Mouse (Mus musculus) G1E (cell line): ENCODE results near the gene Scn8a. TPM values are rescaled to one million over a fixed set of nuclear protein-coding genes. Genes with fewer than 3 reads are reported as not detected.

Source experiments
- ATAC-seq: 2 replicates; pipeline ENCODE4 v1.8.0; 2016; ENCODE audit warnings: mild to moderate bottlenecking; ENCODE audit not compliant: insufficient number of reproducible peaks, poor library complexity, low FRiP score, severe bottlenecking; ENCODE audit errors: extremely low read depth
- DNase-seq: peaks from one replicate; pipeline ENCODE4 v3.0.0; 2012; ENCODE audit warnings: low spot score
- H3K27me3 ChIP-seq: 2 replicates; pipeline ENCODE4 v1.6.1; 2012; ENCODE audit warnings: mild to moderate bottlenecking, low read length, inconsistent platforms; ENCODE audit not compliant: insufficient read depth
- H3K36me3 ChIP-seq: replicated peaks from 2 replicates; pipeline ENCODE3; 2012; ENCODE audit warnings: mild to moderate bottlenecking, inconsistent platforms
- H3K4me1 ChIP-seq: 2 replicates; pipeline ENCODE4 v1.6.1; 2012; ENCODE audit warnings: low read depth, low read length, inconsistent platforms, mixed read lengths; ENCODE audit not compliant: insufficient read depth
- H3K4me3 ChIP-seq: 2 replicates; pipeline ENCODE4 v1.5.1; 2012; ENCODE audit warnings: low read depth, mild to moderate bottlenecking, inconsistent platforms, low read length, moderate library complexity, mixed read lengths
- H3K9me3 ChIP-seq: replicated peaks from 2 replicates; pipeline ENCODE4 v1.6.1; 2012; ENCODE audit warnings: inconsistent platforms
- CTCF ChIP-seq: IDR thresholded peaks from 2 replicates; pipeline ENCODE4 v1.5.1; 2012; ENCODE audit warnings: low read depth, low read length, inconsistent platforms, mixed read lengths
- GATA1 ChIP-seq: IDR thresholded peaks from 2 replicates; pipeline ENCODE4 v1.6.1; 2012; ENCODE audit warnings: borderline replicate concordance, low read length, inconsistent platforms, mixed read lengths
- GATA2 ChIP-seq: IDR thresholded peaks from 2 replicates; pipeline ENCODE4 v1.6.1; 2012; ENCODE audit warnings: low read depth, low read length, inconsistent platforms, borderline replicate concordance
- POLR2AphosphoS5 ChIP-seq: IDR thresholded peaks from 2 replicates; pipeline ENCODE4 v1.6.1; 2012; ENCODE audit warnings: low read depth, low read length, inconsistent platforms; ENCODE audit not compliant: insufficient replicate concordance
- TAL1 ChIP-seq: conservative IDR thresholded peaks from 2 replicates; pipeline ENCODE4 v1.6.1; 2012; ENCODE audit warnings: low read depth, low read length, inconsistent platforms, mixed read lengths
- polyA plus RNA-seq: library from polyadenylated mRNA; stranded (reverse); fragments of >175 nt; gene quantifications from 2 replicates; pipeline ENCODE4 v1.2.3, GENCODE M21; 2012
- total RNA-seq, 2 experiments: library from RNA; stranded (forward) in 1 of 2; stranded (reverse) in 1 of 2; fragments of 200-1000 nt in 1 of 2; fragments of >200 nt in 1 of 2; fragmentation: Nextera tagmentation in 1 of 2; gene quantifications; 2 replicates each; pipeline ENCODE4 v1.2.3; 2014 to 2017

The Scn8a gene
- total and polyA plus RNA-seq, 3 experiments, result 0.27 TPM; not detected in 2

GRCm38 (mm10) chr15:101001685-101002084 lies 132.0 kb downstream of the Scn8a start:
- no peaks in the 10 kb centered on the region for H3K36me3 ChIP-seq
- TF ChIP-seq GATA1, result no peak
- TF ChIP-seq TAL1, result no peak
- no peak for TF ChIP-seq GATA2
- no peak for TF ChIP-seq CTCF
- TF ChIP-seq POLR2AphosphoS5, result no peak
- H3K27me3 ChIP-seq, result no peaks in the 10 kb centered on the region
- H3K4me1 ChIP-seq, result no peaks in the 10 kb centered on the region
- H3K4me3 ChIP-seq, result no peak overlapping the region
- DNase-seq (no peak), ATAC-seq (no peak)
- H3K9me3 ChIP-seq, result peaks cover 62% of the 10 kb centered on the region

- DNase-seq (no peak), ATAC-seq (no peak)
- Histone ChIP-seq H3K9me3 (peaks cover 65% of the 10 kb centered on the region), H3K4me1 (no peaks in the 10 kb centered on the region), H3K27me3 (no peaks in the 10 kb centered on the region), H3K4me3 (no peak overlapping the region), H3K36me3 (no peaks in the 10 kb centered on the region)
- TF ChIP-seq TAL1 (no peak), GATA2 (no peak)
Observed at GRCm38 (mm10) chr15:101002466-101002865, 132.8 kb downstream of the Scn8a start.

- TF ChIP-seq TAL1 (no peak), GATA1 (no peak), POLR2AphosphoS5 (no peak), GATA2 (no peak), CTCF (no peak)
- H3K27me3 ChIP-seq, result no peaks in the 10 kb centered on the region
- H3K4me3 ChIP-seq, result no peak overlapping the region
- no peaks in the 10 kb centered on the region for H3K4me1 ChIP-seq
- H3K9me3 ChIP-seq, result peaks cover 76% of the 10 kb centered on the region
- DNase-seq (no peak), ATAC-seq (no peak)
- no peaks in the 10 kb centered on the region for H3K36me3 ChIP-seq
Observed at GRCm38 (mm10) chr15:101004538-101004937, 134.9 kb downstream of the Scn8a start.

GRCm38 (mm10) chr15:101005717-101006116 lies 136.1 kb downstream of the Scn8a start:
- DNase-seq, result no peak
- Histone ChIP-seq H3K27me3 (no peaks in the 10 kb centered on the region), H3K4me1 (no peaks in the 10 kb centered on the region), H3K36me3 (no peaks in the 10 kb centered on the region), H3K9me3 (peaks cover 79% of the 10 kb centered on the region), H3K4me3 (no peak overlapping the region)
- ATAC-seq, result no peak
- TF ChIP-seq GATA2 (no peak), CTCF (no peak), TAL1 (no peak), POLR2AphosphoS5 (no peak), GATA1 (no peak)

GRCm38 (mm10) chr15:101006251-101007040 lies 136.8 kb downstream of the Scn8a start:
- Histone ChIP-seq H3K27me3 (no peaks in the 10 kb centered on the region), H3K36me3 (no peaks in the 10 kb centered on the region), H3K4me1 (no peaks in the 10 kb centered on the region), H3K4me3 (no peak overlapping the region), H3K9me3 (peaks cover 75% of the 10 kb centered on the region)
- no peak for ATAC-seq
- TF ChIP-seq GATA1, result no peak
- TF ChIP-seq POLR2AphosphoS5, result no peak
- no peak for TF ChIP-seq GATA2
- TF ChIP-seq CTCF, result no peak
- no peak for TF ChIP-seq TAL1
- no peak for DNase-seq

- Histone ChIP-seq H3K36me3 (no peaks in the 10 kb centered on the region), H3K27me3 (no peaks in the 10 kb centered on the region)
Observed at GRCm38 (mm10) chr15:101007236-101007635, 137.6 kb downstream of the Scn8a start.

More at GRCm38 (mm10) chr15:101007236-101007635, 137.6 kb downstream of the Scn8a start:
- ATAC-seq (no peak), DNase-seq (no peak)
- TF ChIP-seq POLR2AphosphoS5, result no peak
- no peak for TF ChIP-seq CTCF
- TF ChIP-seq GATA1, result no peak
- no peak for TF ChIP-seq GATA2
- TF ChIP-seq TAL1, result no peak
- H3K4me1 ChIP-seq, result no peaks in the 10 kb centered on the region
- H3K9me3 ChIP-seq, result peaks cover 72% of the 10 kb centered on the region
- no peak overlapping the region for H3K4me3 ChIP-seq
